Mouse (Mus musculus): ENCODE measurements at regions not wholly inside any gene's neighbourhood (a gene's known extent, or its start where the extent isn't known, plus 50 kb on each side); places are given as distances from the start of the nearest gene placed in this dataset.
A peak's percentile ranks its signal among the peaks of the same experiment; 100 is the strongest.

DNA sequence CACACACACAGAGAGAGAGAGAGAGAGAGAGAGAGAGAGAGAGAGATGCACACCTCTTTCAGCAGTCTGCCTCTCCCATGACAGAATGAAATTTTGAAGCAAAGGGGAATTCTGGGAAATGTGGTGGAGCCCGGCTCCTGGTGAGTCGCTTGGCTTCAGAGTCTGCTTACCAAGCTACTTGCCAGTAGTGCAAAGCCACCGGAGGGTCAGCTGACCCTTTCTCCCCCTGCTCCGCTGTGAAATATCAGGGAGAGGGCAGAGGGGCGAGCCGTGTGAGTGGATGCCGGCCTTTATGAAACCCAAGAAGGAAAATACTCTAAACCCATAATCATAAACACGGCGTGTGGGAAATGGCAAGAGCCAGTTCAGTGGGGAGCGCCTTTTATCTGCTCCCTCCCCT is 84.2 kb upstream of the Gsc start:
- Histone ChIP-seq H3K4me3 (no peak overlapping the region), H3K27ac (no peak overlapping the region)
- no peak for DNase-seq (ENCODE audit: low spot score in 2 of 2)
- TF ChIP-seq CTCF (conservative IDR thresholded peaks at IDR 0.05) = no peak

DNA sequence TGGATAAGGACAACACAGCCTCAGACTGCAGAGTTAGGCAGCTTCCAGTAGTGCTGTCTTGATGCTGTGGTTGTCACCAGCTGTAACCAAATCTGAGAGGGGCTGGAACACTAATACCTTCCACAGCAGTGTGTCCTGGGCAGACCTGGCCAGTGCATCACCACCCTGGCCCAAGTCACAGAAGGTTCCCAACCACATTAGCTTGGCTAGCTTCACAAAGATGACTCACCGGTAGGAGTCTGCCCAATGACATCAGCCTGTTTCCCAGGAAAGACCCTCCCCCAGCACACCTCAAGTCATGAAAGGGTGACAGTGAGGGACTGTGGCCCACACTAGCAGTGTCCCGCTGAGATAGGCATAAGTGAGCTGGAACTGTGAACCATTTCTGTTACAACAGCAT is 75.5 kb upstream of the Gsc start:
- Histone ChIP-seq H3K4me3 (no peak overlapping the region), H3K27ac (no peak overlapping the region)
- TF ChIP-seq CTCF (conservative IDR thresholded peaks at IDR 0.05) = no peak
- DNase-seq (ENCODE audit: low spot score in 2 of 2) = no peak

DNA sequence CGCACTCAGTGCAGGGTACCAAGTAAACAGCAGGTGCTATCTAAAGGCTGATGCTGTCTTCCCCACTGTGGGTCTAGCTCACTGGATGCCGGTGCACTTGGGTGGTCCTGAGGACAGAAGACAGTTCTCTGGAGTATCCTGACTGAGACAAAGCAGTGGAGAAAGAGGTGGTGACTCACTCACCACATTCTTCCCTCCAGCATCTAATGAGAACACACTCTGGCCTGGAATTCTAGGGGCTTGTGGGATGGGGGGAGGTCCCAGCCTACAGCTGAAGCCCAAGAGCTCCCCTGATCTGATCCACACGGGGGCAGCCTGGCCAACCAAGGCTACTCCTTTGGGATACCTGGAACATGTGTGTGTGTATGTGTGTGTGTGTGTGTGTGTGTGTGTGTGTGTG is 74.4 kb upstream of the Gsc start:
- H3K27ac ChIP-seq = no peak overlapping the region
- DNase-seq (ENCODE audit: low spot score in 2 of 2) = no peak
- H3K4me3 ChIP-seq = no peak overlapping the region
- TF ChIP-seq CTCF (conservative IDR thresholded peaks at IDR 0.05) = no peak

DNA sequence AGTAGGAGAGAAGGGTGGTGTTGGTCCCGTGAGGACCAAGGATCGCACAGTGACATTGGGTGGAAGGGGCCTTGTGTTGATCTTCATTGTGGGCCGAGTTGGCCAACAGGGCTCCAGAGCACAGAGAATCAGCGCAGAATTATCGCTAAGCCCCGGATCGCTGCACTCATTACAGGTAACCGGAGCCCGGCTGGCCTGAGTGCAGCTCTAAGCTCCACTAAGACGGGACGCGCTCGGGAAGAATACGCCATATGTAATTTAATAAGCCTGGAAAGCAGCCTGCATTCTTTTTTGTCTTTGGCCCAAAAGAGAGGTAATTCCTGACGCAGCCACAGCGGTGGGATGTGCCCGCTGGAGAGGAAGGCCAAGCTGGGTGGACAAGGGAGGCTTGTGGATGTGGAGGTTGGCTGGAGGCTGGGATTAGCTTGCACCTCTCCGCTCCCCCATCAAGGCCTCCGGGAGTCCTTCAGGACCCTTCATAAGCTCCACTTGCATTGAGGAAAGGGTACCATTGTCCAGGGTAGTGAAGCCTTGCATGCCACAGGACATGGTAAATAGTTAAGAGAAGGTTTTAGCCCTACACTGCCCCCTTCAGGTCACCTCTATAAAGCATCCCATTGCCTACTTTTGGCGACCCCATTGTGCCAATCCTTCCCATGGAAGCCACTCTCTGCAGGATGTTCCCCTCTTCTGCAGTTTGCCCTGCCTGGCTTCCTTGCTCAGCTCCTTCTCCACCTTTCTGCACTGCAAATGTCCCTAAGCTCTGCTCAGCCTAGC is 73.1 kb upstream of the Gsc start:
- peak in 1 of 2 experiments; percentile 11 for DNase-seq (ENCODE audit: low spot score in 2 of 2)
- peak; percentile 67 for TF ChIP-seq CTCF (conservative IDR thresholded peaks at IDR 0.05)
- no peak overlapping the region for H3K4me3 ChIP-seq
- H3K27ac ChIP-seq = no peak overlapping the region

DNA sequence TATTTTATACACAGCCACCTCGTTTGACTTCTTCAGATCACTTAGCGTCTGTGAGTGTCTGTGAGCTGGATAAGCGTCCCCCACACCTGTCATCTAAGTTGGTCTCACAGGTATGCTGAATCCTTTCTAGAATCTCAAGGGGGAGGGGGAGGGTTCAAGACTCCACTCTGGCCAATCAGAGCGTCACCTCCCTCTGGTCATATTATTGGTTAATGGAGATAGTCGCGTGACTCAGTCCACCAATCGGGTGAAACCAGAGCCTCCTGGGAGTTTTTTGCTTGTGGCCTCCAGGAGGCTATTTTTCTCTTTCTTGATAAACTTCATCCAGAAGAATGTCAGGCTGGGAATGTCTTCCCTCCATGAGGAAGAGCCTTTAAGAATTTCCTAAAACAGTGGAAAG is 66.8 kb upstream of the Gsc start:
- DNase-seq (ENCODE audit: low spot score in 2 of 2) = no peak
- Histone ChIP-seq H3K4me3 (no peak overlapping the region), H3K27ac (no peak overlapping the region)
- no peak for TF ChIP-seq CTCF (conservative IDR thresholded peaks at IDR 0.05)

DNA sequence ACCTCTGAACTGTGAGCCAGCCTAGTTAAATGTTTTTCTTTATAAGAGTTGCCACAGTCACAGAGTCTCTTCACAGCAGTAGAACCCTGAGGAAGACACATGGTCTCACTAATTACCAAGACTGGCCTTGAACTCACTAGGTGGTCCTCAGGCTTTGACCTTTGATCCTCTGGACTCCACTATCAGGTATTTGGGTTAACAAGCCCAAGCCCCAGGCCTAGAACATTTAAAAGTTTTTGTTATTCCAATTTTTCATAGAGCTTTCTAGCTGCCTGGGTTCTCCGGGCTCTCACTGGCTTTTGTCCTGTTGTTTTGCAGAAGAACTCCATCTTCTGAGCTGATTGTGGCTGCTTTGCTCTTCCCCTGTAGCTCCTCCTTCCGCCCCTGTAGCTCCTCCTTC is 65.3 kb upstream of the Gsc start:
- no peak for DNase-seq (ENCODE audit: low spot score in 2 of 2)
- Histone ChIP-seq H3K27ac (no peak overlapping the region), H3K4me3 (no peak overlapping the region)
- no peak for TF ChIP-seq CTCF (conservative IDR thresholded peaks at IDR 0.05)

DNA sequence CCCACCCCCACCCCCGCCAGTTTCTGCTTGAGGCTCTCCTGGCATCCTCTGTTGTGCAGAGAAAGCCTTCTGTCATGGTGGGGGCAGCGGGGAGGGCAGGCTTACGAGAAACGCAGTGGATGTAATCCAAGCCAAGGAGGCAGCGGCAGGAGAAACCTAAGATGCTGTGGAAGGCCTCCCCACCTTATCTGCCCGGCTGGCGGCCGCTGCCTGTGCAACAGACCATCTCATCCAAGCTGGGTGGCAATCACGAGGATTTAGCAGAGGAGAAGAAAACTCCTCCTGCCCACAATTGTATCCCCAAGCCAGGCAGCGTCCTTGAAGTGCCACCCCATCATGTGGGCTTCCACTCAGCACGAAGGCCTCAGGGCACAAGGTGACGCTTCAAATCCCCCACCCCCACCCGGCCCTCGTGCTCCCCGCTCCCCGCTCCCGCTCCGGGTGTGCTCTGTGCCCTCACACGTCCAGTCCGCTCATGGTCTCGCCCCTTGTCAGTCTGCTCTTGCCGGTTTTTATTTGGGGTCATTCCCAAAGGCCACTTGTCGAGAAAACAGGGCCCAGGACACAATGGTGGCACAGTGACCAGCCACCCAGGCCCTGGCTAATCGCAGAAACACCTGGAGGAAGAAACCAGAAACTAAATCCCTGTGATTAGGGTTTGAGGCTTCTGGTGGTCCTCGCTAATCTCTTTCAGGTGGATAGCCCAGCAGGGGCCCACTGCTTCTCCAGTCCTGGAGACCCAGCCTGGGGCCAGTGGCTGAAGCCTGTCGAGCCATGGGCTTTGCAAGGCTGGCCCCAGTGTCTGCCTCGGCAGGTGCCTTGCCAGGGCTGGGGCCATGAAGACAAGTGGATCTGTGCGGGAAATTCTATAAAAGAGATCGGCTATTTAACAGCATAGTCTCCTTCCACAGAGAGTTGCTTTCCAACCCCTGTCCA is 58.6 kb upstream of the Gsc start:
- Histone ChIP-seq H3K27ac (no peak overlapping the region), H3K4me3 (no peak overlapping the region)
- DNase-seq (ENCODE audit: low spot score in 2 of 2) = no peak
- no peak for TF ChIP-seq CTCF (conservative IDR thresholded peaks at IDR 0.05)

DNA sequence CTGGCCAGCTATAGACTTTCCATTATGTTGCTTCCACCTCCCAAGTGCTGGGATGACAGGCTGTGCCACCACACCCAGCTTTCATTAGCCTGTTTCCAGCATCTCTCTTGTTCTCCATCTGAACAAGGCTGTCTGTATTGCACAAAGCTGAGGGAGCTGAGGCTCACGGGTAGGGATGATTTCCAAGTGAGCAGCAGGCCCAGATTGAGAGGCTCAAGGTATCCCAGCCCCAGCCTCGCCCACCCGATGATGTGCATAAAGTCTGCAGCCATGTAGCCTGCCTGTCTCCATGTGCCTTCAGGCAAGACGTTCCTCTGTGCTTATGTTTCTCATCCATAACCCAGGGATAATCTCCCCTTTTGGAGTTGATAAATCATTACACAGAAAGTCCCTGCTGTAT is 57.5 kb upstream of the Gsc start:
- DNase-seq (ENCODE audit: low spot score in 2 of 2) = peak in 1 of 2 experiments; percentile 9
- Histone ChIP-seq H3K4me3 (no peak overlapping the region), H3K27ac (no peak overlapping the region)
- no peak for TF ChIP-seq CTCF (conservative IDR thresholded peaks at IDR 0.05)
